27 mouse cellular contexts compared by ENCODE assay signal in the genomic region with DNA sequence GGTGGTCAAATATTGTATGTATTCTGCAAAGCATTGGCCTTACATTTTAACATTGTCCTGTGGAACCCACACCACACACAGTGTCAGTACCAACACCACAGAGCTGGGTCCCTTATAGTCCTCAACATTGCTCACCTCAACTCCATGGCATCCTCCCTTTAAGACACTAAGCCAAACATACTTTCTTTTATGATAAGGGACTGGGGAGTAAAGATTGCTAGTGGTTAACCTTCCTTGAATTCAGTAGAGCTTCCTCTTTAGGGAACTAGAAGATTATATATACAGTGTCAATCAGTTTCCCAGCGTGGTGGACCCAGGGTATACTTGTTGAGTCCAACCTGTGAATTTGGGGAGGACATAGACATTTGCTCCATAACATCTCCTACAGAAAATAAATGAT.
DNase-seq lines count a peak whose midpoint lies in the region; ATAC-seq lines count a peak whose summit lies in the region.
"Had no signal": no experiment of that assay in that cellular context is flagged by ENCODE, and none has a peak within 500 bp of the region (broad histone marks: within the 10 kb centered on the region; RNA-seq: fewer than 3 reads in every experiment).

No protein-coding gene starts in this region.

- no peak overlapping the region for H3K4me3 ChIP-seq in heart, embryonic 12.5 days
- no peak overlapping the region for H3K4me3 ChIP-seq in kidney, embryonic 15.5 days (replicated peaks)
- H3K4me3 ChIP-seq: embryonic facial prominence, embryonic 13.5 days; embryonic facial prominence, embryonic 15.5 days; erythroblast, embryonic 14.5 days; forebrain, embryonic 10.5 days; forebrain, embryonic 12.5 days had no signal

- WGBS in heart, embryonic 12.5 days = 83% methylated on average over 1 of the region's 1 CpGs
- 91% methylated on average over 1 of the region's 1 CpGs for WGBS in kidney, embryonic 15.5 days

- no peak for ATAC-seq in heart, embryonic 12.5 days (ENCODE audit: insufficient number of reproducible peaks, low FRiP score)
- ATAC-seq in common myeloid progenitor, adult 5-6 weeks (replicated peaks; ENCODE audit: low read depth, poor library complexity, severe bottlenecking) = 0 out of 2 replicates have a peak, but pooled peaks have one; percentile 50
- no peak for ATAC-seq in kidney, embryonic 15.5 days (replicated peaks; ENCODE audit: low FRiP score)
- ATAC-seq: activated CD4-positive, CD25-positive, alpha-beta regulatory T cell, adult 4 months; CD4-positive, CD25-positive, alpha-beta regulatory T cell, adult 4 months; forebrain, embryonic 14.5 days; forebrain, embryonic 16.5 days; Patski had no signal

- no peak overlapping the region for H3K4me2 ChIP-seq in heart, embryonic 12.5 days
- no peak overlapping the region for H3K4me2 ChIP-seq in kidney, embryonic 15.5 days
- H3K4me2 ChIP-seq: embryonic facial prominence, embryonic 13.5 days; embryonic facial prominence, embryonic 15.5 days; forebrain, embryonic 12.5 days had no signal

- H3K9ac ChIP-seq in heart, embryonic 12.5 days = no peak overlapping the region
- no peak overlapping the region for H3K9ac ChIP-seq in kidney, embryonic 15.5 days
- H3K9ac ChIP-seq: embryonic facial prominence, embryonic 13.5 days; embryonic facial prominence, embryonic 15.5 days; forebrain, embryonic 12.5 days had no signal

- H3K27ac ChIP-seq in heart, embryonic 12.5 days (ENCODE audit: poor library complexity, severe bottlenecking) = no peak overlapping the region
- H3K27ac ChIP-seq in kidney, embryonic 15.5 days = no peak overlapping the region
- H3K27ac ChIP-seq: embryonic facial prominence, embryonic 13.5 days; embryonic facial prominence, embryonic 15.5 days; forebrain, embryonic 10.5 days; forebrain, embryonic 12.5 days had no signal

- DNase-seq in heart, adult 11 months = peak; percentile 21
- DNase-seq in urinary bladder, postnatal 4 days (ENCODE audit: low spot score in 2 of 2) = no peak
- DNase-seq: adrenal gland, adult 8-10 months; adrenal gland, postnatal 14 days; adrenal gland, postnatal 36 days; B cell, adult 2 months; cerebellum, adult 11-12 months; cerebellum, adult 2 months; cerebellum, adult 9-10 months; cerebellum, postnatal 10 days; cerebellum, postnatal 25 days; embryo, embryonic 11 days had no signal

- peaks cover 3% of the 10 kb centered on the region; the same call in 1 of the 2 replicates for H3K4me1 ChIP-seq in heart, embryonic 12.5 days (replicated peaks)
- H3K4me1 ChIP-seq in kidney, embryonic 15.5 days = no peaks in the 10 kb centered on the region
- H3K4me1 ChIP-seq: embryonic facial prominence, embryonic 13.5 days; embryonic facial prominence, embryonic 15.5 days; forebrain, embryonic 10.5 days; forebrain, embryonic 12.5 days had no signal

- no peaks in the 10 kb centered on the region for H3K9me3 ChIP-seq in heart, embryonic 12.5 days (replicated peaks)
- no peaks in the 10 kb centered on the region for H3K9me3 ChIP-seq in kidney, embryonic 15.5 days (replicated peaks)
- H3K9me3 ChIP-seq: embryonic facial prominence, embryonic 13.5 days; embryonic facial prominence, embryonic 15.5 days; forebrain, embryonic 10.5 days; forebrain, embryonic 12.5 days; G1E had no signal

- H3K27me3 ChIP-seq in heart, embryonic 12.5 days (replicated peaks) = no peaks in the 10 kb centered on the region
- H3K27me3 ChIP-seq in kidney, embryonic 15.5 days = no peaks in the 10 kb centered on the region
- H3K27me3 ChIP-seq: CH12.LX; embryonic facial prominence, embryonic 13.5 days; embryonic facial prominence, embryonic 15.5 days; forebrain, embryonic 12.5 days; Patski had no signal

- no peaks in the 10 kb centered on the region for H3K36me3 ChIP-seq in heart, embryonic 12.5 days
- no peaks in the 10 kb centered on the region for H3K36me3 ChIP-seq in kidney, embryonic 15.5 days
- H3K36me3 ChIP-seq: embryonic facial prominence, embryonic 13.5 days; embryonic facial prominence, embryonic 15.5 days; forebrain, embryonic 10.5 days; forebrain, embryonic 12.5 days; G1E had no signal
